Mouse (Mus musculus) layer of hippocampus, postnatal 14 days (tissue): ENCODE measurements around the gene Olfr1375. TPM values are rescaled to one million over a fixed set of nuclear protein-coding genes. Genes with fewer than 3 reads are reported as not detected.
"Not testable (repeated sequence)": the region's sequence is repeated elsewhere in the genome, so short reads cannot be mapped to it uniquely, and the experiment has no call there.

Experiments
- DNase-seq, 2 experiments: peaks; one replicate each; pipeline ENCODE4 v3.0.0; 2021 to 2022; ENCODE audit warnings: low spot score in 2 of 2, mixed read lengths in 1 of 2
- long read RNA-seq, 2 experiments: library from polyadenylated mRNA; stranded (forward); transcript quantifications; one replicate each; pipeline ENCODE4 v2.0.0; 2021
- total RNA-seq, 2 experiments: library from RNA; stranded (reverse); gene quantifications; 2 replicates each; pipeline ENCODE4 v1.2.3; 2021

Gene Olfr1375
- not detected for total RNA-seq
- long read RNA-seq, experiment 1 = 0 reads
- long read RNA-seq, experiment 2 = 0 reads

DNA sequence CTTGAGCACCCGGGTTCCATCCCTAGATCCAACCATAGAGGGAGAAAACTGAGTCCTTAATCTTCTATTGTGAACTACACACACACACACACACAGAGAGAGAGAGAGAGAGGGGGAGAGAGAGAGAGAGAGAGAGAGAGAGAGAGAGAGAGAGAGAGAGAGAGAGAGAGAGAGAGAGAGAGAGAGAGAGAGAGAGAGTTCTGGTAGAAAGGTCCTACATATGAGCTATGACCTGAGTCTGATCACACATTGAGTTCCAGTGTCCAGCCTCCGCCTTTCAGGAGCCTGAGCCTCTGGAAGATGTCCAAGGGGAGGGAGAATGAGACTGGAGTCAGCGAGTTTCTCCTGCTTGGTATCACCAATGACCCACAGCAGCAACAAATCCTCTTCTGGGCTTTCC is at the start of gene Olfr1375:
Gene Olfr1375 (plus strand): TSS at position 301 of the 400 bp plus-strand sequence.
- not testable (repeated sequence) for DNase-seq

DNA sequence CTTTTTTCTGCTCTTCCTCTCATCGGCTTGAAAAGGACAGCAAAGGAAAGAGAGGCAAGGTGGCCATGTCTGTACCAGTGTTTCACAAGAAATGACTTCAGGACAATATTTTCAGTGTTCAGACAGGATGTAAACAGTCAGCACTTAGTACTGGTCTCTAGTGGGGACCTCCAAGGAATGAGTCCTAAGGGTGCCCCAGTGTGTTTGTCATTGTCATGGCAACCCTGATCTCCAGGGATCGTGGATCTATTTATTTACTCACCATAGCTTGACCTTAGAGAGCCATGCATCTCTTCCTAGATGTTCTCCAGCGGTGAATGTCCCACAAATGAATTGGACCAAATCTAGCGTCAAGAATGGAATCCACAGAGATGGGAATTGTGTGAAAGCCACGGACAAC is 44.6 kb upstream of the Olfr1375 start, which contains the start of gene Olfr51:
Gene Olfr51 (plus strand): TSS at position 301 of the 400 bp plus-strand sequence.
- DNase-seq = no peak

DNA sequence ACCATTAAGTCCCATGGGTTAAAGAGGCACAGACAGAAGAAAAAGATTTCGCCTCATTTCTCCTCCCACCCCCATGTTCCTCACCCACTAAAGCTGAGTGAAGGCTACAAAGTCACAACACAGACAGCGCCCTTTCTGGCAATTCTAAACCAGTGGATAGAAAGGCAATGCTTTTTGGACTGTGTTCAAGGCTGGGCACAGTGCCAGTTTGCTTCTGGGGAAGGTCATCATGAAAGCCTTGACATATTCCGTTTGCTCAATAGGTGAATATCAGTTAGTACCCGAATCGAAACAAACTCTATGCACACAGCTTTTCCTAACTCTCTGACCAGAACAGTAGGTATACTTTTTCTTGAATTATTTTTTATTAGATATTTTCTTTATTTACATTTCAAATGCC is 36.1 kb upstream of the Olfr1375 start:
- no peak for DNase-seq

DNA sequence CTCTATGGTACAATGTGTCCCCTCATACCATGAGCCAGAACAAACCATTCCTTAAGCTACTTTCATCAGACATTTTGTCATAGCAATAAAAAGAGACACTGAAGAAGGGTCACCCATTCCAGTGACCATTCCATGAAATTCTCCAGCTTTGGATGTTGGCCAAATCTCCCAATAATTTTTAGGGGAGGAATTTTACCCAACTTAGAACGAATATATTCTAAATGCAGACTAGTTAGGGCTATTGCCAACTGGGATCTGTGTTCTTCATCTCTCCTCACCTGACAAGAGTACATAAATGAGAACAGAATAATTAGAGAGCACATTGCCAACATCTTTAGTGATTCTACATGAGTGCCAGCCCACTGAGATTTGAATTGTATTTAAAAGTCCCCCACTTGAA is 34.0 kb upstream of the Olfr1375 start, which contains the start of gene Olfr54:
Gene Olfr54 (plus strand): TSS at position 301 of the 400 bp plus-strand sequence.
- no peak for DNase-seq

DNA sequence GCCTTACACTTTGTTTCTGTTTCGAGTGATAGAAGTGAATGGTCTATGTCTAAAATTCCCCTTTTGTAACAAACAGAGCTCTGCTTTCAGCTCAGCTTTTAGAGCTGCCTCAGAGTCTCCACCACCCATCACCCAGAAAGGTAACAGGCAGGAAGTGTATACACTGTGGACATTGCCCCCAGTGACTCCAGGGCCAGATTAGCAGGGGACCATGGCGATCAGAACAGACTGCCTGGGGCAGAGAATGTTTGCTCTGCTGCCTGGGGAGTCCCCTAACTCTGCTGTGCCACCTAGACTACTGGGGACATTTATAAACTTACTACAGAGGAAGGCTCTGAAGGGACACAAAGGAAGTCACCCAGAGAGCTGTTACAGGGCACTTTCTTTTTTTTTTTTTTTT is 31.6 kb upstream of the Olfr1375 start:
- DNase-seq = no peak

DNA sequence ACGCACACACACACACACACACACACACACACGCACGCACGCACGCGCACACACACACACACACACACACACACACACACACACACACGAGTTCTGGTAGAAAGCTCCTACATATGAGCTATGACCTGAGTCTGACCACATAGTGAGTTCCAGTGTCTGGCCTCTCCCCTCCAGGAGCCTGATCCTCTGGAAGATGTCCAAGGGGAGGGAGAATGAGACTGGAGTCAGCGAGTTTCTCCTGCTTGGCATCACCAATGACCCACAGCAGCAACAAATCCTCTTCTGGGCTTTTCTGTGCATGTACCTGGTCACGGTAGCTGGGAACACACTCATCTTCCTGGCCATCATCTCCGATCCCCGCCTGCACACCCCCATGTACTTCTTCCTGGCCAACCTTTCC is 21.1 kb upstream of the Olfr1375 start:
- not testable (repeated sequence) for DNase-seq

DNA sequence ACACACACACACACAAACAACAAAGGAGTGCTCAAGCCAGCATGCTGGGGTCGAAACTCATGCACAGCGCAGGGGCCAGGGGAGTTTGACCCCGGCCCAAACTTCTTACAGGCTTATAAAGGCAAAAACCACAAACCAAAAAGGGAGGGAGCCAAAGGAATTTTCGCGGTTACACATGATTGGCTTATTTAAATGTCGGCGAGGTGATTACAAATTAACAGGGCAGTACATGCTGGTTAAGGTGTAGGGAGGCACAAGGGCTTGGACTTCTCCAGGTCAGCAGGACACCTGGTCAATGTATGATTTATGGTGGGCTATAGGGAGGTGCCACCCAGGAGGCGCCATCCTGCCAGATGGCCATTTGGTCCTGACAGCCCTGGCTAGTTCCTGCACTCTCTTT is 18.5 kb upstream of the Olfr1375 start:
- not testable (repeated sequence) for DNase-seq

DNA sequence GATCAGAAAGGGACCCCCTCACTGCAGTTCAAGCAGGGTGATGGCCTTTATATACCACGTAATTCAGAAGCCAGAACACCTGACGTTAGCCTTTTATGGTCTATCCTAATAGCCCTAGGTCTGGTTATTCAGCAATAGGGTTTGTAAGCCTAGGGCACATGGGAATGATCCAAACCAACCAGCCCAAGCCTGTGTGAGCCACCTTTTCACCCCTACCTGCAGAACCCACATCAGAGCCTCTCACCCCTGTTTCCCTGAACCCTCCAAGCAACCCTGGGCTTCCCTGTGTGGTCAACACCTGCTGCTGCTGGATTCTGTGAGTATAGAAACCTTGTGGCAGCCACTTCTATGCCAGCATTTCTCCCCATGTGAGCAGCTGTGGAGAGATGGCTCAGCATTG is 17.7 kb upstream of the Olfr1375 start:
- no peak for DNase-seq

DNA sequence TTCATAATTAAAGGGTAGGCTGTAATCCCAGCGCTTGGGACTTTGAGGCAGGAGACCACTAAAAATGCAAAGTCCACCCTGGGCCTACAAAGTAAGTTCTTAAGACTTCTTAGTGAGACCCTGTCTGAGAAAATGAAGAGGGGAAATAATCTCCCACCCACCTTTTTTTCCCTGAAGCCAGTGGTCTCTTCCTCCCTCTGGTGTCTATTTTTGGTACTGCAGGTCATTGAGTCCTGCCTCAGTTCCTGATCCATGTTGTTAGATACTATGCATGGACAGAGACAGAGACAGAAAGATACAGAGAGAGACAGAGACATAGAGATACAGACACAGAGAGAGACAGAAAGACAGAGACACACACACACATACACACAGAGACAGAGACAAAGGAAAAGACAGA is 15.1 kb upstream of the Olfr1375 start:
- peak in 1 of 2 experiments; percentile 36 for DNase-seq

DNA sequence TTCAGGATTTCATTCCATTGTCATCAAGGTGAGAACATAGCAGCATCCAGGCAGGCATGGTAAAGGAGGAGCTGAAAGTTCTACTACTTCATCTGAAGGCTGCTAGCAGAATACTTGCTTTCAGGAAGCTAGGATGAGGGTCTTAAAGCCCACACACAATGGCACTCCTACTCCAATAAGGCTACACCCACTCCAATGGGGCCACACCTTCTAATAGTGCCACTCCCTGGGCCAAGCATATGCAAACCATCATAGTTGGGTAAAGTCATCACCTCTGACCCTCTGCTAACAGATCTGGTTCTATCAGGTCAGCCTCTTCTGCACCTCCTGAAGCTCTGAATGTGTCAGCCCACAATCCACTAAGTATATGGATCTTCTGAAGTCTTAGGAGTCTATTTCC is 13.8 kb upstream of the Olfr1375 start:
- DNase-seq = not testable (repeated sequence)

DNA sequence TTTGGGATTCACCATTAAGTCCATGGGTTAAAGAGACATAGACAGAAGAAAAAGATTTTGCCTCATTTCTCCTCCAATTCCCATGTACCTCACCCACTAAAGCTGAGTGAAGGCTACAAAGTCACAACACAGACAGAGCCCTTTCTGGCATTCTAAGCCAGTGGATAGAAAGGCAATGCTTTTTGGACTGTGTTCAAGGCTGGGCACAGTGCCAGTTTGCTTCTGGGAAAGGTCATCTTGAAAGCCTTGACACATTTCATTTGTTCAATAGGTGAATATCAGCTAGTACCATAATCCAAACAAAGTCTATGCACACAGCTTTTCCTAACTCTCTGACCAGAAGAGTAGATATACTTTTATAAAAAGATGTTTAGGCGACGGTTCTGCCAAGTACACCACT is 12.0 kb upstream of the Olfr1375 start:
- no peak for DNase-seq

DNA sequence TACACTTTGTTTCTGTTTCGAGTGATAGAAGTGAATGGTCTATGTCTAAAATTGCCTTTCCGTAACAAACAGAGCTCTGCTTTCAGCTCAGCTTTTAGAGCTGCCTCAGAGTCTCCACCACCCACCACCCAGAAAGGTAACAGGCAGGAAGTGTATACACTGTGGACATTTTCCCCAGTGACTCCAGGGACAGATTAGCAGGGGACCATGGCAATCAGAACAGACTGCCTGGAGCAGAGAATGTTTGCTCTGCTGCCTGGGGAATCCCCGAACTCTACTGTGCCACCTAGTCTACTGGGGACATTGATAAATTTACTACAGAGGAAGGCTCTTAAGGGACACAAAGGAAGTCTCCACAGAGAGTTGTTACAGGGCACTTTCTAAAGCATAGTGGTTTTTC is 3.1 kb upstream of the Olfr1375 start:
- not testable (repeated sequence) for DNase-seq

DNA sequence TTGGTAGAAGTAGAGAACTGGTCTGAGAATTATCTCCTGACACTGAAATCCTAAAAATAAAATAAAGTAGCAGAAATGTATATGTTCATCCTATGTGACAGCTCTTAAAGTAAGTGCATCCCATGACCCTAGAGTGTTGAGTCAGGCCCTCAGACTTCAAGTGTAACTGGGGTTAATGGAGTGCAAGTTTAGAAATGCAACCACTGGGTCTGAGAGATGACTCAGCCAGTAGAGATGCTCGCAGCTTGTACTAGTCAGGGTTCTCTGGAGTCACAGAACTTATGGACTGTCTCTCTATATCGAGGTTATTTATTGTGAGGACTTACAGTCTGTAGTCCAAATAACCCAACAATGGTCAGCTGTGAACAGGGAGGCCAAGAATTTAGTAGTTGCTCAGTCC is 3.8 kb downstream of the Olfr1375 start:
- DNase-seq = no peak

DNA sequence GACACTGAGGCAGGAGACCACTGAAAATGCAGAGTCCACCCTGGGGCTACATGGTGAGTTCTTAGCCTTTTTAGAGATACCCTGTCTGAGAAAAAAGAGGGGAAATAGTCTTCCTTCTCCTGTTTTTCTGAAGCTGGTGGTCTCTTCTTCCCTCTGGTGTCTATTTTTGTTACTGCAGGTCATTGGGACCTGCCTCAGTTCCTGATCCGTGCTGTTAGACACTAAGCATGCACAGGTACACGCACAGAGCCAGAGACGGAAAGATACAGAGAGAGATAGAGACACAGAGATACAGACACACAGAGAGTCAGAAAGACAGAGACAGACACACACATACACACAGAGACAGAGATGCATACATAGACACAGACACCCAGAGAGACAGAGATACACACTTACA is 5.3 kb downstream of the Olfr1375 start:
- DNase-seq = peak; percentile 9 to 16

DNA sequence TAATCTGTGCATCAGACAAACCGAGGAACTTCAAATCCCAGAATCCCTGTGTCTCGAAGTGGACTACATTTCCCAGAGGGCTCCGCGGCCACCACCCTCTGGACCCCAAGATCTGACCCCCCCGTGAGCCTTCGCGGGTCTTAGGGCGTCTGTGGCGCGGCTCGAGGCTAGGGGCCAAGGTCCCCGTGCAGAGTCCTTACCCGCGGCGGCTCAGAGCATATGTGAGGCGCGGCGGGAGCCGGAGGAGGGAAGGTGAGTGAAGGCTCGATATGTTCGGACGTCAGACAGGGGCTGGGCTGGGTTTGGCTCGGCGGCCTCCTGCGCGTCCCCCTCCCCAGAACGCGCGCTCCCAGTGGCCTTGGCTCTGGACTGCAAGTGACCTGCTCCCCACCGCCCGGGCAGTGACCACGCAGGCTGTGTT is 11.3 kb downstream of the Olfr1375 start, which contains the start of gene Zfp354a:
Gene Zfp354a (plus strand): TSS at position 107 of the 421 bp plus-strand sequence.
- peak; percentile 69 to 81 for DNase-seq

DNA sequence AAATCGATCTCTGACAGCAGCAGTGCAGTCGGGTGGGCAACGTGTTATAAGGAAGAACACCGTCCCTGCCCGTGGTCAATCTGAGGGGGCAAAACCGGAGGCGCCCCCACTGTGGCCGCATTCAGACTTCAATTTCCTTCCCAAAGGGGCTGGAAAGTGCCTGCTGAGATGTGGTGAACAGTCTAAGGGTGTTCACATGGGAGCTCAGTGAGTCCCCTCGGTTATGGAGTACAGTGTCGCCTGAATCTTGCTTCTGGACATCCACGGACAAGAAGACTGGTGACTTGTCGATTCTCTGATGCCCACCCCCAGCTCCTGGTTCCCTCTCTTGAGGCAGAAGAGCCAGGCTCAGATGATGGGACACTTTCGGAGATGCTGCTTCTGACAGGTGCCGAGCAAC is 11.7 kb downstream of the Olfr1375 start:
- DNase-seq = peak in 1 of 2 experiments; percentile 9

DNA sequence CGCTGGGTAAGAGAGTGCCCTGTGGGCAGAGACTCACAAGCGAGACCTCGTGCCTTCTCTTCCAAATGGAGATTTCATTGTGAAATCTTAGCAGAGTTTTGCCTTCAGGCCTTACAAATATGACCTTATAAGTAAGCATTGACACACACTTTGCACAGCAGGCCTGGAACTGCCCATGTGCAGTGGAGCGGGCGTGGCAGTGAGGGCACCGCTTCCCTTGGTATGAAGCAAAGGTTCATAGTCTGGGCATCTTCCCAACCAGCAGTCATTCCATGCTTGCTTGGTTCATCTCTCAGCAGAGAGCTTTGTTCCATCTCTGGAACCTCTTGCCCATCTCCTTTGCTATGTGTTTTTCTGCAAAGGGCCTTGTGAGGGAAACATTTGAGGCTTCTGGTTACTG is 13.1 kb downstream of the Olfr1375 start:
- DNase-seq = no peak

DNA sequence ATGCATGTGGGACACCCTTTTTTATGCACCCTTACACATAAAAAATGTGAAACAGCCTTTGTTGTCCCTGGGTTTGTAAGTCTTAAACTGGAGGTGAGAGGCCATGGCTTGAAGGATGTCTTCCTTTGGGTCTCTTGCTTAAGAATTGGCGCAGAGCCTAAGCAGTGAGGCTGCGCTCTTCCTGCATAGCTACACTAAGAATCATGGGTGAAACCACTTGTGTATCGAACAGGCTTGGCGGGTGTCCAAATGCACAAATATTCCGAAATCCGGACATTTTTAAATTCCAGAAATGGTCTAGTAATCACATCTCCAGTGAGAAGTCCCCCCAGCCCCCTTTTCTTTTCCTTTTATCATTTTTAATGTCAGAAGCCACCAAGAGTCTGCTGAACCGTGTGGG is 15.4 kb downstream of the Olfr1375 start:
- no peak for DNase-seq

DNA sequence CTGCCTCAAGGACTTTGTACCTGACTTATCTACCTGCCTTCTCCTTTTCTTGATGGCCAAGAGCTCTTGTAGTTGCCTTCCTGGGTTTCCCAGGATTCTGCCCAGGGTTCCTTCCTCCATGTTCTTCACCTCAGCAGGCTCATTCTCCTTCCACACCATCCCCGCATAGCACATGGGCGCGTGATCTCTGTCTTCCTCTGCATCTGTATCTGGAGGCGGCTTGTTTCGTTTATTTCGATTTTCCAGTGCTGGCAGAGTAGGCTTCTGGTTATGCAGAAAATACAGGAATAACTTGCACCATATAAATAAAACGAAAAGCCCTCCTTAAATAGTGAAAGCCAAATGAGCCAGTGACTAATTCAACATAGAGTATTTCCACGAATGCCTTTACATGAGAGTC is 15.9 kb downstream of the Olfr1375 start:
- DNase-seq = no peak

DNA sequence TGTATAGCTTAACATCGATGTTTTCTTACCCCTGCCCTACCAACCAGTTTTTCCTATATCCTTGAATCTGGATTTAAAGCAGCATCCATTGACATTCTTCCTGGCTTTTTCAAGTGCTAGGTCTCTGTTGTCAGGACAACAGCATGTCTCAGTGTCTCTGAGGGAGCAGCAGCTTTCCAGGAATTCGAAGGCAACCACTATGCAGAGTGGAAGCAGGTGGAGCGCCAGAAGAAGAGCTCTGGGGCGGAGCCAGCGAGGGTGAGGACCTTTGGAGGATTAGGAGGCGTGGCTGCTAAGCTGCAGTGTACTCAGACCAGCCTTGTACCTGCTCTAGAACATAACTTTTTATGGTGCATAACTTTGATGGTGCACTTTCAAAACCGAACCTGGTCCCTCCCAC is 36.6 kb downstream of the Olfr1375 start:
- DNase-seq = no peak

DNA sequence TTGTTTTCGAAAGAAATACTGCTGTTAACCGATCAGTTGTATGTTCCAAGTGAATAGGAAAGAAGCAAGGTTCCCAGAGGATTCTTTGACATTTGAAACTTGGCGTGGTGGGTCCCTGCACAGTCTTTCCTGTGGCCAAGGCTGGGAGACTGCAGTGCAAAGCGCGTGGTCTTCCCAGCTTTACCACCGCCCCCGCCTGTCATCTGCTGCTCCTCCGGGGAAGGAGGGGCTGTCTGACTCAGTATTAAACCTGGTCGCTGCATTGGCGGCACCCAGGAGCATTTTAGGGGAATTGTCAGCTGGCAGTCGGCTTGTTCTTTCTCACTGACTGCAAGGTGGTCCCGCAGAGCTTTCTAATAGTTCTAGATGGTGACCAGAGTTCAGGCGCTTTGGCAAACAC is 37.4 kb downstream of the Olfr1375 start:
- peak; percentile 6 to 14 for DNase-seq
